Mouse (Mus musculus): ENCODE data around the gene Pcsk2. TPM values are rescaled to one million over a fixed set of nuclear protein-coding genes. Genes with fewer than 3 reads are reported as not detected.

Pcsk2 gene
- total RNA-seq, 1 experiment, result 0.27 TPM

DNA sequence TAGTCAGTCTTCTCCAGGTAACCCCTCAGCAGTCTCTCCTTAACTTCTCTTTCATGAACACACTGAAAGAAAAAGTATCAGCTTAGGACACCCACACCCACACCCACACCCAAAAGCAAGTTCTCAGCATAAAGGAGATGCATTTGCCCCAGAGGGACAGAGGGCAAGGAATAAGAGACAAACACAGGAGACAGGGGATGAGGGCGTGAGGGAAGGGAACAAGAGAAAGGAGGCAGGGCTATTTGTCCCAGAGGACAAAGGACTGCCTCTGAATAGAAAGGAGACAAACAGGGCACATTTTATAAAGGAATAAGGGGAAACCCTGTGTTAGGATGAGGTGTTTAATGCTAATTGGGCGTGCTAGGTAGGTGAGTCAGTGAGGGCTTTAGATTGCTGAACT lies 133.6 kb downstream of the Pcsk2 start:
- DNase-seq (ENCODE audit: low read depth, low spot score), result peak; percentile 46
- TF ChIP-seq MAFK (IDR thresholded peaks at IDR 0.05; ENCODE audit: insufficient read depth, low read depth, low read length) (no peak), ZC3H11A (IDR thresholded peaks at IDR 0.05; ENCODE audit: borderline replicate concordance, low read depth, low read length) (no peak), ZNF384 (IDR thresholded peaks at IDR 0.05; ENCODE audit: low read depth, low read length) (no peak), HCFC1 (IDR thresholded peaks at IDR 0.05; ENCODE audit: borderline replicate concordance, insufficient read depth, low read length) (no peak), CHD2 (IDR thresholded peaks at IDR 0.05; ENCODE audit: low read depth, low read length) (no peak)
- no peaks in the 10 kb centered on the region; a peak in 1 of 4 replicates for H3K4me1 ChIP-seq (ENCODE audit: control insufficient read depth in 2 of 2, insufficient read depth in 2 of 2, low read length in 2 of 2, poor library complexity in 1 of 2)
- H3K4me3 ChIP-seq (ENCODE audit: insufficient read depth in 1 of 2, low read depth in 1 of 2, low read length in 2 of 2, poor library complexity in 1 of 2, severe bottlenecking in 1 of 2), result no peak overlapping the region
- no peak overlapping the region for H3K27ac ChIP-seq (ENCODE audit: insufficient read depth, low read depth, low read length, poor library complexity, severe bottlenecking)
- no peaks in the 10 kb centered on the region for H3K36me3 ChIP-seq (ENCODE audit: control insufficient read depth, insufficient read depth, low read length, poor library complexity, severe bottlenecking)
- H3K9me3 ChIP-seq (ENCODE audit: control insufficient read depth, insufficient read depth, low read depth, low read length), result no peaks in the 10 kb centered on the region
- in situ Hi-C loops (cut with MboI; ENCODE audit: low sequenced_read_pairs in 2 of 2, unreplicated experiment in 2 of 2), result no loop called here
- H3K9ac ChIP-seq (ENCODE audit: insufficient read depth, low read depth, low read length, poor library complexity, severe bottlenecking), result no peak overlapping the region

DNA sequence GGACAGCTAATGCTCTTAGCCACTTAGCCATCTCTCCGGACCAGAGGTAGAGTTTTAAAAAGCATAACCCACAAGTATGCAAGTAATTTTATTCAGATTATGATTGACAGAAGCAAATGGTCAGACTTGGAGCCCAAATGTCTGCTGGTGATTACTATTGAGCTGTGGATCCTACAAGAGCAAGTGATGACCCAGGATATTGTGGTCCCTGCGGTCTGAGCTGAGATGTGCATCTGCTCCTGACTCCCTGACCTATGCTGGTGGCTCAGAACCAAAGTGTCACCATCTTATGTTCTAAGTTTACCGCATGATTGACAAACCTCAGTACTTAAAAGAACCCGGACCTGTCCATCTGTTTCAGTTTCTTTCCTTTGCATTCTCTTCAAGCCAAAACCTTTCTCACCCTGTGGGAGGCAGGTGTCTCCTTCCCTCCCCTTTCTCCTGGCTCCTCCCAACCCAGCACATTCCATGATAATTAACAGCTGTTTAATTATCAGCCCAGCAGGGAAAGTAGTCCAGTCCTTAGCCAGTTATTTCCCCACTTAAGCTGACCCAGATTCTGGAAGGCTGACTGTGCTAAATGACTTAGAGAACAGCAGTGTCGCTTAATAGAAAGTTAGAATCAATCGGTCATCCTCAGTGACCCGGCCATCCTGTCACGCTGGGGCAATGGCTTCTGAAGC lies 136.1 kb downstream of the Pcsk2 start:
- Histone ChIP-seq H3K36me3 (ENCODE audit: control insufficient read depth, insufficient read depth, low read length, poor library complexity, severe bottlenecking) (no peaks in the 10 kb centered on the region), H3K4me3 (ENCODE audit: insufficient read depth in 1 of 2, low read depth in 1 of 2, low read length in 2 of 2, poor library complexity in 1 of 2, severe bottlenecking in 1 of 2) (no peak overlapping the region), H3K9me3 (ENCODE audit: control insufficient read depth, insufficient read depth, low read depth, low read length) (no peaks in the 10 kb centered on the region), H3K4me1 (ENCODE audit: control insufficient read depth in 2 of 2, insufficient read depth in 2 of 2, low read length in 2 of 2, poor library complexity in 1 of 2) (no peaks in the 10 kb centered on the region), H3K9ac (ENCODE audit: insufficient read depth, low read depth, low read length, poor library complexity, severe bottlenecking) (no peak overlapping the region), H3K27ac (ENCODE audit: insufficient read depth, low read depth, low read length, poor library complexity, severe bottlenecking) (no peak overlapping the region)
- in situ Hi-C loops (cut with MboI; ENCODE audit: low sequenced_read_pairs in 2 of 2, unreplicated experiment in 2 of 2), result no loop called here
- TF ChIP-seq MAFK (IDR thresholded peaks at IDR 0.05; ENCODE audit: insufficient read depth, low read depth, low read length) (no peak), ZC3H11A (IDR thresholded peaks at IDR 0.05; ENCODE audit: borderline replicate concordance, low read depth, low read length) (no peak), CHD2 (IDR thresholded peaks at IDR 0.05; ENCODE audit: low read depth, low read length) (no peak), ZNF384 (IDR thresholded peaks at IDR 0.05; ENCODE audit: low read depth, low read length) (no peak), HCFC1 (IDR thresholded peaks at IDR 0.05; ENCODE audit: borderline replicate concordance, insufficient read depth, low read length) (no peak)
- DNase-seq (ENCODE audit: low read depth, low spot score), result no peak

DNA sequence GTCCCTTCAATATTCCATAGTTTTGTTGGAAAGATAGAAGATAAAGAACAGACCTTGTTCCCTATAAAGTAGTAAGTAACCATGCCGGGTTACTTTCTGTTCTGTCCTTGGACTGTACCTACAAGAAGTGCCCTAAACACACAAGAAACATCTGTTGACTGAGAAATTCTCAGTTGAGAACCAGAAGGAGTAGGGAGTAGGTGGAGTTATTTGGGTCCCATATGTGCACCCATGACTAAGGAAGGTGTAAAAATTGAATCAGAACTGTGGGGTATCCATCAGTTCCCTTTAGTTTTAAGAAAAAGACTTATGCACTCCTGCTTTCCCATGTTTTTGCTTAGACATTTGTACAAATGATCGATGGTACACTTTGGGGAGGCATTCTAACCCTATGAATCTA lies 137.6 kb downstream of the Pcsk2 start:
- H3K4me1 ChIP-seq (ENCODE audit: control insufficient read depth in 2 of 2, insufficient read depth in 2 of 2, low read length in 2 of 2, poor library complexity in 1 of 2), result no peaks in the 10 kb centered on the region
- no peak overlapping the region for H3K27ac ChIP-seq (ENCODE audit: insufficient read depth, low read depth, low read length, poor library complexity, severe bottlenecking)
- no peak overlapping the region for H3K9ac ChIP-seq (ENCODE audit: insufficient read depth, low read depth, low read length, poor library complexity, severe bottlenecking)
- in situ Hi-C loops (cut with MboI; ENCODE audit: low sequenced_read_pairs in 2 of 2, unreplicated experiment in 2 of 2), result no loop called here
- no peaks in the 10 kb centered on the region for H3K9me3 ChIP-seq (ENCODE audit: control insufficient read depth, insufficient read depth, low read depth, low read length)
- TF ChIP-seq MAFK (IDR thresholded peaks at IDR 0.05; ENCODE audit: insufficient read depth, low read depth, low read length), result no peak
- TF ChIP-seq ZC3H11A (IDR thresholded peaks at IDR 0.05; ENCODE audit: borderline replicate concordance, low read depth, low read length), result no peak
- TF ChIP-seq CHD2 (IDR thresholded peaks at IDR 0.05; ENCODE audit: low read depth, low read length), result no peak
- TF ChIP-seq HCFC1 (IDR thresholded peaks at IDR 0.05; ENCODE audit: borderline replicate concordance, insufficient read depth, low read length), result no peak
- no peak for TF ChIP-seq ZNF384 (IDR thresholded peaks at IDR 0.05; ENCODE audit: low read depth, low read length)
- H3K4me3 ChIP-seq (ENCODE audit: insufficient read depth in 1 of 2, low read depth in 1 of 2, low read length in 2 of 2, poor library complexity in 1 of 2, severe bottlenecking in 1 of 2), result no peak overlapping the region
- H3K36me3 ChIP-seq (ENCODE audit: control insufficient read depth, insufficient read depth, low read length, poor library complexity, severe bottlenecking), result no peaks in the 10 kb centered on the region
- no peak for DNase-seq (ENCODE audit: low read depth, low spot score)

DNA sequence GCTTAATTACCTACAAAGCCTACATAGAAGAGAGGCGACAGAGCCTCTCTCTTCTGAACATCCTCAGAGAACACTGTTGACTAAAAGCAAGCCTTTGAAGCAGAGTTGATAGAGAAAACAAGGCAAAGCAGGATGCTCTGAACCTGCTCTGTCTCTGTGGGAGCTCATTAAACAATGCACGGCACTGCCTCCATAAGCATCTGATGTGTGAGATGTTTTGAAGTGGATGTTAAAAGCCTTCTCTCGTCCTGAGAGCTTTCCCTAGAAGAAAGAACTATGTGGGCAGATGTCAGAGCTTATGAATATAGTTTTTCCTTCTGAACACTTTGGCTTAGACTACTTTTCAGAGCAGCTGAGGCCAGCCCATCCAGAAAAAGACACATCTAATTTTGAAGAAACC lies 145.3 kb downstream of the Pcsk2 start:
- in situ Hi-C loops (cut with MboI; ENCODE audit: low sequenced_read_pairs in 2 of 2, unreplicated experiment in 2 of 2), result no loop called here
- H3K4me3 ChIP-seq (ENCODE audit: insufficient read depth in 1 of 2, low read depth in 1 of 2, low read length in 2 of 2, poor library complexity in 1 of 2, severe bottlenecking in 1 of 2), result no peak overlapping the region
- DNase-seq (ENCODE audit: low read depth, low spot score), result no peak
- no peaks in the 10 kb centered on the region for H3K4me1 ChIP-seq (ENCODE audit: control insufficient read depth in 2 of 2, insufficient read depth in 2 of 2, low read length in 2 of 2, poor library complexity in 1 of 2)
- H3K9me3 ChIP-seq (ENCODE audit: control insufficient read depth, insufficient read depth, low read depth, low read length), result no peaks in the 10 kb centered on the region
- H3K36me3 ChIP-seq (ENCODE audit: control insufficient read depth, insufficient read depth, low read length, poor library complexity, severe bottlenecking), result no peaks in the 10 kb centered on the region
- no peak overlapping the region for H3K27ac ChIP-seq (ENCODE audit: insufficient read depth, low read depth, low read length, poor library complexity, severe bottlenecking)
- H3K9ac ChIP-seq (ENCODE audit: insufficient read depth, low read depth, low read length, poor library complexity, severe bottlenecking), result no peak overlapping the region
- TF ChIP-seq CHD2 (IDR thresholded peaks at IDR 0.05; ENCODE audit: low read depth, low read length) (no peak), ZC3H11A (IDR thresholded peaks at IDR 0.05; ENCODE audit: borderline replicate concordance, low read depth, low read length) (no peak), ZNF384 (IDR thresholded peaks at IDR 0.05; ENCODE audit: low read depth, low read length) (no peak), HCFC1 (IDR thresholded peaks at IDR 0.05; ENCODE audit: borderline replicate concordance, insufficient read depth, low read length) (no peak), MAFK (IDR thresholded peaks at IDR 0.05; ENCODE audit: insufficient read depth, low read depth, low read length) (no peak)

Measured in ES-E14 (cell line).